Mouse (Mus musculus): ENCODE results near the gene Dnaaf2.

Dnaaf2 gene

GRCm38 (mm10) chr12:69198164-69198535, at the start of gene Dnaaf2:
Gene Dnaaf2, minus strand, starts transcription at chr12:69198429.
- DNase-seq: no peak

- DNase-seq: peak; percentile 83
These were observed 43.7 kb upstream of the Dnaaf2 start for GRCm38 (mm10) chr12:69241771-69242431.

DNA sequence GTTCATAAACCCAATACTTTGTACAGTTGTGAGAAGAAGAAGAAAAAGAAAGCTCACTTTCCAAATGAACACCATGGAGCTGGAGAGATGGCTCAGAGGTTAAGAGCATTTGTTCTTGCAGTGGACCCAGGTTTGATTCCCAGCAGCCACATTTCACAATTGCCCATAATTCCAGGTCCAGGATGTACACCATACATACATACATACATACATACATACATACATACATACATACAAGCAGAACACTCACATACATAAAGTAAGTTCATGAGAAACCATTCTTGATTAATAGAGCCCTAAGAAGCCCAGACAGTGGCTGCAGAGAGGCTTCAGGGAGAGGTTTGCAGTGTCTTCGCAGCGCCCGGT, 43.2 kb upstream of the Dnaaf2 start:
- no peak for DNase-seq

DNA sequence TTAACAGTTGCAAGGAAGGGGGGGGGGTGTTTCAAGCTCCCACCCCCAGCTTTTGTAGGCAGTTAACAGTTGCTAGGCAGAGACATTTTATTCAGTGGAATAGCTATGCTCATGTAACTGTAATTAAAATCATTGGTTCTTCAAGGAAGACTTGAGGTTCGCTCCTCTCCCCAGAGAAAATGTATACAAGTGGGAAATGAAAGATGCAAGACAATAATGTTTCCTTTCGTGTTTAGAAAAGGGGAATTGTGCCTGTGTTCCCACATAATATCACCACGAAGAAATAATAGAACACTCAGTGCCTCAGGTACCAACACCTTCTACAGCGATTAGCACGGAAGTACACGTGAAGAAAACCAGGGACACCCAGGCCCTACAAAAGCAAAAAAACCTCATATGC, 42.6 kb upstream of the Dnaaf2 start, which contains the start of gene Klhdc1:
Gene Klhdc1 (plus strand): TSS at position 301 of the 400 bp plus-strand sequence.
- DNase-seq: no peak

DNA sequence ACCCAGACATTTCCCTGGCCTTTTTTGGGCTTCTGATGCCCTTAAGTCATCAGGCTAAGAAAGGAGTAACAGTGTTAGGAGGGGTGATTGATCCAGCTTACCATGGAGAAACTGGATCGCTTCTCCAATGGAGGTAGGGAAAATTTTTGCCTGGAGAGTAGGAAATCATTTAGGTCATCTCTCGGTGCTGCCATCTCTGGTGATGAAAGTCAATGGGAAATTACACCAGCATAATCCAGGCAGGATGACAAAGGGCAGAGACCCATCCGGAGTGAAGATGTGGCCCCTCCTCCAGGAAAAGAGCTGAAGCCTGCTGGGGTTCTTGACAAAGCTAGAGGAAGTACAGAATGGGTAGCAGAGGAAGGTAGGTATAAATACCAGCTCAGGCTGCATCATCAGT, 40.1 kb upstream of the Dnaaf2 start:
- DNase-seq: no peak

GRCm38 (mm10) chr12:69235782-69236181, 37.6 kb upstream of the Dnaaf2 start:
- DNase-seq: no peak

- no peak for DNase-seq
These were observed 31.0 kb upstream of the Dnaaf2 start for GRCm38 (mm10) chr12:69229251-69229650.

- peak; percentile 83 for DNase-seq
These were observed 29.7 kb upstream of the Dnaaf2 start, which contains the start of gene Pole2 for GRCm38 (mm10) chr12:69227776-69228466. Gene Pole2, minus strand, starts transcription at chr12:69228195.

- no peak for DNase-seq
These were observed 22.5 kb upstream of the Dnaaf2 start for GRCm38 (mm10) chr12:69220613-69221277.

- DNase-seq: no peak
These were observed 18.4 kb upstream of the Dnaaf2 start for GRCm38 (mm10) chr12:69216587-69216986.

DNA sequence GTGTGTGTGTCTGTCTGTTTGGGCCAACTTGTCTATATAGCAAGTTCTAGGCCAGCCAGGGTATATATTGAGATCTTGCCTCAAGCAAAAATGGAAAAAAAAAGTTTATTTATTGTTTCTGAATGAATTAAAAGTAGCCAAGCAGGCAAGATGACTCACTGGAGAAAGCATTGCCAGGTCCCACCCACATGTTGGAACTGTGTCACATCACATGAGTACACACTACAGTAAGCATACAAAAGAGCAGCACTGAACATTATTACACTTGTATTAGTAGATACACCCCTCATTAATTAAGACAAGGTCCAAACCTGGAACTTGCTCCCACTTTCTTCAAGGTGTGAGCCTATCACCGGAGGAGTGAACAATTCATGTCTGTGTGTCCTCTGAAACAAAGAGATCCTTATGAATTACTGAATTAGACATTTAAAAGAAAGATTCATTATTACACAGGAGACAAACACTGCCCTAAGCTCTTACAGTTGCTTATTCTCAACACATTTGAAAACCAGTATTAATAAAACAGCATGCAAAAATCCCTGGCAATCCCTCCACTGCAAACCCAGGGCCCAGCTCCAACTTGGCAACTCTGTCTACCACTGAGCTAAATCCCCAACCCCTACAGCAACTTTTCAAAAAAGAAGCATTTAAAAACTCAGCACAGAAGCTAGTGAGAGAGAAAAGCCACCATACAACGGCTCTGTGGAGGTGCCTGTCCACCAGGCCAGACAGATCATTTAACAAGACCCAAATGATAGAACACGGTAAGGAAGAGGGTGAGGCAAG, 17.0 kb upstream of the Dnaaf2 start:
- peak; percentile 27 for DNase-seq

DNA sequence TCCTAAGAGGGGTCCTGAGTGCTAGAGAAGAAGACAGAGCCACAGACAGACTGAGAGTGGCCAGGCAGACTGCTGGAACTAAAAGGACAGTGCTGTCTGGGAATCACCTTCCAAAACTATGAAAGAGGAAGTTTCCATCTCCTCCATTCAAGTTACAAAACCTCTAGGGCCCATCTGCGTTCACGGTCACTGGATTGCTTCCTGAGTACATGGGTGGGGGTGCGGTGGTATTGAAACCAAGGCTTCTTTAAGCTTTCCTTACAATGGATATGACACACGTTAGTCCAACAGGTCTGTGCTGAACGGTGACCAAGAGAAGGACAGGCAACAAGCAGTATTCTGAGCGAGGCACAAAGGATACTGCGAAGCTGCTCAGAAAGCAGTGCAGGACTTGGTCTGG, 16.2 kb upstream of the Dnaaf2 start:
- DNase-seq: no peak

DNA sequence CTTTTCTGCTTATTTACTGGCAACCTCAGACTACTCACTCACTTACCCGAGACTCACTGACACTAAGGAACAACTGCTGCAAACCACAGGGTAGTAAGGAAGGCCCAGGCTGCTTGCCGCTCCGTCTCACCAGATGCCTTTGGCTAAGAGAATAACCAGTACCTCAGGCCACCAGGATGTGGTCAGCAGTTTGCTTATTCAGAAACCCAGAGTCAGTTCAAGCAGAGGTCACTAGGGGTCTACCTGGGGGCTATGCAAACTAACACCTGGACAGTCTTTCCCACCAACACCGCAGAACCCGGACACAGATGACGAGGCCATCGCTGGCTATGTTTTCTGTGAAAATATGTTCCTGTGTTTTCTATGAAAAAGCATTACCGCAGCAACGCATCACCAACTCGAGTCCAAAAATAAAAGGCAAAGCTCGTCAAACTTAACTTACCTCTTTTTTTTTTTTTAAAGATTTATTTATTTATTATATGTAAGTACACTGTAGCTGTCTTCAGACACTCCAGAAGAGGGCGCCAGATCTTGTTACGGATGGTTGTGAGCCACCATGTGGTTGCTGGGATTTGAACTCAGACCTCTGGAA, 15.1 kb upstream of the Dnaaf2 start:
- DNase-seq: no peak

- DNase-seq: no peak
These were observed 12.8 kb upstream of the Dnaaf2 start for GRCm38 (mm10) chr12:69211057-69211456.

- no peak for DNase-seq
These were observed 12.1 kb upstream of the Dnaaf2 start for GRCm38 (mm10) chr12:69210056-69210979.

GRCm38 (mm10) chr12:69208520-69208919, 10.3 kb upstream of the Dnaaf2 start:
- DNase-seq: no peak

DNA sequence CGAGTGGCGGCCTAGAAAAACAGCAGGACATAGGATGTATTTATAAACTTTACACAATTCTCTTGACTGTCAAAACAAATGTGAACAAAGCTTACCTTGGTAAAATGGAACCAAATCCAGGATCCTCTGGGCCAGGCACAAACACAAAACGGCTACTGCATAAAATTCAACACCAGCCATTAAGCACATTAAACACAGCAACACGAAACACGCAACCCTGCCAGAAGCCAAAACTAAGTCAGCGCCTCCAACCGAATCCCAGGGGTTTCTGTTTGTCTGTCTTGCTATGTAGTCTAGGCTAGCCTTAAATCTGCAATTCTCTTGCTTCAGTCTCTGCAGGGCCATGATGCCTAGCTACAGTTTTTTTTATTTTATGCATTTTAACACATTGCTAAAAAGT, 9.7 kb upstream of the Dnaaf2 start:
- no peak for DNase-seq

DNA sequence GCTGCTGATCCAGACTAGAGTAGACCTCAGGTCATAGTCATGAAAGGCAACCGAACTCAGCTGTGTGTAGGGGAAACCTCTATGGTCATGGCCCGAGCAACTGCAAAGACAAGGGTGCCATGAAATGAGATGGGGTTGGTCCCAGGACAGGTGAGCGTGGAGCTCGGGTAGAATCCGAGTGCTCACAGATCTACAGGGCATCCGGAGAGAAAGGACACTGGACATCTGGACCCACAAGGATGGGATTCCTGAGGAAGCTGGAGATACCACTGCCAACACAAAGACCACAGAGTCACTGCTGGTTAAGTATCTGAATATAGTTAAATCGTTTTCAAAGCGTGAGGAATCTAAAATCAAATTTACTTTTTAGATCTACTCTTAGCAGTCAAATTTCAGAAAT, 9.2 kb upstream of the Dnaaf2 start:
- no peak for DNase-seq

DNA sequence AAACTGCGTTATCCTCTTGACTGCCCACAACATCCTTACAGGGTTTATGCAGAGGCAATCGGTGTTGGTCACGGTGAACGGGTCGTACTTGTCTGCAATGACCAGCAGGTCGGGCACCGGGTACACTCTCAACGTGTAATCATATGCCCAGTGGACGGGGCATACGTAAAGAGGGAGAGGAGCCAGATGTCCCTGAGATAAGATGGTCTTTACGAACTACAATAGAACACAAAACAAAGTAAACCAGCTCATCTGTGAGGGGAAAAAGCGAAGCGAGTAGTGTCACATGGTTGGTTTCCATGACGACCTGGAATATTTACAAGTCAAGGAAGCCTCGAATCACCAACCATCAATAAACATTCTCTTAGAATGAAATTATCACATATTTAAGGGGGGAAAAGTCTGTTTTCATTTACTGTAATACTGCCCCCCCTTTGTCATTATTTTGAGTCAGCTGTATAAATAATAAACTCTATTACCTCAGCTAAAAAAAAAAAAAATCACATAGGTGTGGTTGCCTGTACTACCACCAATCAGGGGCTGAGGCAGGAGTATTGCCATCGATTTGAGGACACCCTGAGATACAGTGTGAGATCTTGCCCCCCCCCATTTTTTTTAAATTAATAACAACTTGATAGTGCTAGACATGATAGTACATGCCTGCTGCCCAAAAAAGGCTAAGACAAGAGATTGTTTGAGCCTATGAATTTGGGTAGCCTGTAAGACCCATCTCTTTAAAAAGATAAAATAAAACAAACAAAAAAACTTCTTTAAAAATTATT, 6.0 kb upstream of the Dnaaf2 start, which contains the start of gene Gm49384:
Gene Gm49384 (minus strand): TSS at position 216 of the 782 bp plus-strand sequence.
- no peak for DNase-seq

- no peak for DNase-seq
These were observed 756 bp upstream of the Dnaaf2 start for GRCm38 (mm10) chr12:69198985-69199384.
